Mouse (Mus musculus) kidney, adult 2 months (tissue): ENCODE measurements around the gene Slc26a3.

Experiments used
- CTCF ChIP-seq: fragments of 200-500 bp; conservative IDR thresholded peaks from 2 replicates; pipeline ENCODE4 v1.5.1; 2011; ENCODE audit warnings: low read depth, mild to moderate bottlenecking, control low read depth, low read length, moderate library complexity, mixed read lengths; ENCODE audit not compliant: insufficient read depth, insufficient read length
- POLR2A ChIP-seq: fragments of 200-500 bp; IDR thresholded peaks from one replicate; pipeline ENCODE4 v1.6.1; 2011; ENCODE audit warnings: low read depth, low read length, control low read depth

GRCm38 (mm10) chr12:31458474-31458873 lies 67.8 kb downstream of the Slc26a3 start:
- TF ChIP-seq CTCF: no peak
- no peak for TF ChIP-seq POLR2A
